Mouse (Mus musculus) testis, adult 2 months (tissue): ENCODE data around the gene Syvn1. TPM values are rescaled to one million over a fixed set of nuclear protein-coding genes. Genes with fewer than 3 reads are reported as not detected.

Experiments
- H3K27ac ChIP-seq: fragments of 200-500 bp; 2 replicates; pipeline ENCODE4 v1.5.1; 2012; ENCODE audit warnings: low read depth, low read length; ENCODE audit not compliant: control insufficient read depth, insufficient read depth
- H3K27me3 ChIP-seq: fragments of 200-500 bp; 2 replicates; pipeline ENCODE4 v1.6.1; 2012; ENCODE audit warnings: mild to moderate bottlenecking, low read length, moderate library complexity; ENCODE audit not compliant: control insufficient read depth, insufficient read depth
- H3K36me3 ChIP-seq: fragments of 200-500 bp; 2 replicates; pipeline ENCODE4 v1.6.1; 2012; ENCODE audit warnings: mild to moderate bottlenecking, low read length; ENCODE audit not compliant: control insufficient read depth, insufficient read depth
- H3K4me1 ChIP-seq: fragments of 200-500 bp; 2 replicates; pipeline ENCODE4 v1.6.1; 2012; ENCODE audit warnings: low read length; ENCODE audit not compliant: control insufficient read depth, insufficient read depth
- H3K4me3 ChIP-seq: fragments of 200-500 bp; 2 replicates; pipeline ENCODE4 v1.5.1; 2012; ENCODE audit warnings: low read depth, mild to moderate bottlenecking, low read length, moderate library complexity, mixed read lengths; ENCODE audit not compliant: control insufficient read depth
- CTCF ChIP-seq: fragments of 200-500 bp; IDR thresholded peaks from 2 replicates; pipeline ENCODE4 v1.5.1; 2012; ENCODE audit warnings: low read depth, mild to moderate bottlenecking, inconsistent platforms, low read length, moderate library complexity; ENCODE audit not compliant: control insufficient read depth, insufficient read depth, insufficient replicate concordance
- POLR2A ChIP-seq: fragments of 200-500 bp; IDR thresholded peaks from 2 replicates; pipeline ENCODE4 v1.6.1; 2012; ENCODE audit warnings: low read depth, mild to moderate bottlenecking, inconsistent platforms, low read length, moderate library complexity; ENCODE audit not compliant: control insufficient read depth
- polyA plus RNA-seq: library from polyadenylated mRNA; depleted of rRNA; stranded (reverse); fragments of >200 nt; gene quantifications from 2 replicates; pipeline ENCODE4 v1.2.3, GENCODE M21; 2012

Syvn1 gene
- polyA plus RNA-seq, 1 experiment, result 33.3 TPM

DNA sequence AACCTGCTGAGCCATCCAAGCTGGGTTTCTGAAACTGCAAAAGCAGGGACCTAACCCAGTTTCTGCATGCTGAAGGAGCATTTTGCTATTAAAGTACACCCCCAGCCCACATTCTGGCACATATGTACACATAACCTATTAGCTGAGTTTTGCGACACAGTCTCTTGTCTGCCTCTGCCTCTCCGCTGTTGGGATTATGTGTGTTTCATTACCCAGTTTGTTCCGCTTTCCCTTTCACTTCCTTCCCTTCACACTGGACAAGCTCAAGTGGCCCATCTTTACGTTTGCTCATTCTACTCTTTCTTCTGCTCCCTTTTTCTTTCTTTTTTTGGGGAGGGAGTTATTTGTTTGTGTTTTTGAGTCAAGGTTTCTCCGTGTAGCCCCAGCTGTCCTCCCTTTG lies 27.5 kb downstream of the Syvn1 start:
- no peak overlapping the region for H3K4me3 ChIP-seq
- no peaks in the 10 kb centered on the region; the same call in 1 of the 2 replicates for H3K36me3 ChIP-seq
- H3K27me3 ChIP-seq, result no peaks in the 10 kb centered on the region
- TF ChIP-seq CTCF, result no peak
- no peak for TF ChIP-seq POLR2A
- H3K4me1 ChIP-seq, result peaks cover 6% of the 10 kb centered on the region
- H3K27ac ChIP-seq, result no peak overlapping the region

DNA sequence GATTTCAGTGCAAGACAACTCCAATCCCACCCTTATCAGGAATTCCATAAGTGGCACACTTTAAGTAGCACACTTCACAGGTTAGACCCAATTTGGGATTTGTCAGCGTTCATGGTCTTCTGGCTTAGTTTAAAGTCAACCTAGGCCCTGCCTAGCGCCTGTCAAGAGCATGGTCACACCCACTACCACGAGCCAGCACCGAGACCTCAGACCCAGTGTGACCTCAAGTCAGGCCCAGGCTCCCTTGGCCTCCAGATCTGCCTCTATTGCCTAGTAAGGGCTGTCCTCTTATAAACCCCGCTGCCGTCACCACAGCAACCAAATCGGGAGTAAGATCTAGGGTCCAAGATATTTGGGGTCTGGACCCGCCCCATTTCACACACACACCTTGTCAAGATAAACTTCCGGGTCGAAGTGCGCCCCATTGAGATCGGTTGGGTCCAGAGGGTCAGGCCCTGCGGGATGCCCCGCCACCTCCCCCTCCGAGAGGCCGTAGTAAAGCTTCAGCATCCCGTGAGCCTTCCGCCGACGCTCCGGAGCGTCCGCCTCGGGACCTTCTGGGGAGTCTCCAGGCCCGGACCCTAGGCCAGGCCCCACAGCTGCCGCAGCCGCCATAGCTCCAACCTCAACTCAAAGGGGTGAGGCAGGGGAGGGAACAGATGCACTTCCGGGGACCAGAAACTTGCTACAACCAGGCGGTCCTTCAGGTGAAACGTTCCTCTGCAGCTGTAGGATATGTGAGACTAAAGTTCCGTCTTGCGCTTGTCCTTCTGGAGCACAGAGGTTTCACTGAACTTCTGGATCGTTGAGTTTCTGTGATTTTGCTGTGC lies 30.4 kb downstream of the Syvn1 start, which contains the start of gene Vps51:
Gene Vps51 (minus strand): TSS at position 668 of the 830 bp plus-strand sequence.
- H3K4me3 ChIP-seq, result peak within 1 kb of the TSS; percentile 85
- peaks cover 6% of the 10 kb centered on the region for H3K4me1 ChIP-seq
- H3K27me3 ChIP-seq, result no peaks in the 10 kb centered on the region
- H3K27ac ChIP-seq, result peak within 1 kb of the TSS; percentile 80
- TF ChIP-seq POLR2A (peak; percentile 78), CTCF (no peak)
- peaks cover 1% of the 10 kb centered on the region for H3K36me3 ChIP-seq

DNA sequence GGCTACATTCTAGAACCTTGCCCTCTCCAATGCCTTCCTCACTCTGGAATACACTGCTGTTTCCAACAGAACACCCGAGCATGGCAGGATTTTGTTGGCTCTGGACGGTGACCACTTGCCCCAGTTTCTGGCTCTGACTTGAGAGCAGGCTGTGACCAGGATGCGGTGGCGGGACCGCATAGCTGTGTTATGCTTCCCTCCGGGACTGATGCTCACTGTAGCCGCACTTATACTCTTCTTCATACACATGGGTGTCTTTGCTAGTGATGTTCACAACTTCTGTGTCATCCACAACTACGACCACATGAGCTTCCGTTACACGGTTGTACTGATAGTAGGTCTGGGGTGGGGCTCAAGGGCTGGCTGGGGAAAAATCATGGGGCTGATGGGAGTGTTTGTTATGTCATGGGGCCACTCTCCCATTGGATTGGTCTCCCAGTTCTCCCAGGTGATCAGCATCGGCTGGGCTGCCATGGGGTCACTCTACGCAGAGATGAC lies 33.7 kb downstream of the Syvn1 start, which contains the start of gene Tmem262:
Gene Tmem262 (plus strand): TSS at position 51 of the 498 bp plus-strand sequence.
- TF ChIP-seq POLR2A (peak; percentile 22; the same call in 1 of the 2 replicates), CTCF (no peak)
- Histone ChIP-seq H3K27me3 (no peaks in the 10 kb centered on the region), H3K36me3 (peaks cover 1% of the 10 kb centered on the region), H3K4me3 (peak within 1 kb of the TSS; percentile 88), H3K27ac (peak within 1 kb of the TSS; percentile 74), H3K4me1 (peaks cover 9% of the 10 kb centered on the region)

DNA sequence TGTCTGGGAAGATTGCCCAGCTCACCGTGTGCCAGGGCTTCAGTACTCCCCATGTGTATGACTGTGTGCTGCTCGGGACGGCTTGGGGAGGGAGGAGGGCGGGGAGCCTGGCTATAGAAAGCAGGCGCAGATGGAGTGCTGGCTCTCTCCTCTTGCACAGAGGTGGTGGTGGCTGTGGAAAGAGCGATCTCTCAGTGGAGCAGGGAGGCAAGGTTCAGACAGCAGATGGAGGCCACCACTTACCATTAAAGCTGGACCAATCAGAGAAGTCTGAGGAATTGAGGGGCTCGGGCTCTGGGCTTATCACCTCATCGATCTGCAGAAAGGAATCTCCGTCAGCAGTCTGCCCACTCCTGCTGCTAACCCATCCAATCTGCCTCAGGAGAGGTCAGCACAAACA lies 35.8 kb downstream of the Syvn1 start, which contains the start of gene Gm28374:
Gene Gm28374 (minus strand): TSS at position 101 of the 400 bp plus-strand sequence.
- Histone ChIP-seq H3K27me3 (no peaks in the 10 kb centered on the region), H3K27ac (no peak within 1 kb of the TSS), H3K4me1 (peaks cover 8% of the 10 kb centered on the region), H3K4me3 (peak within 1 kb of the TSS; percentile 88), H3K36me3 (peaks cover 1% of the 10 kb centered on the region)
- no peak for TF ChIP-seq CTCF
- no peak for TF ChIP-seq POLR2A

DNA sequence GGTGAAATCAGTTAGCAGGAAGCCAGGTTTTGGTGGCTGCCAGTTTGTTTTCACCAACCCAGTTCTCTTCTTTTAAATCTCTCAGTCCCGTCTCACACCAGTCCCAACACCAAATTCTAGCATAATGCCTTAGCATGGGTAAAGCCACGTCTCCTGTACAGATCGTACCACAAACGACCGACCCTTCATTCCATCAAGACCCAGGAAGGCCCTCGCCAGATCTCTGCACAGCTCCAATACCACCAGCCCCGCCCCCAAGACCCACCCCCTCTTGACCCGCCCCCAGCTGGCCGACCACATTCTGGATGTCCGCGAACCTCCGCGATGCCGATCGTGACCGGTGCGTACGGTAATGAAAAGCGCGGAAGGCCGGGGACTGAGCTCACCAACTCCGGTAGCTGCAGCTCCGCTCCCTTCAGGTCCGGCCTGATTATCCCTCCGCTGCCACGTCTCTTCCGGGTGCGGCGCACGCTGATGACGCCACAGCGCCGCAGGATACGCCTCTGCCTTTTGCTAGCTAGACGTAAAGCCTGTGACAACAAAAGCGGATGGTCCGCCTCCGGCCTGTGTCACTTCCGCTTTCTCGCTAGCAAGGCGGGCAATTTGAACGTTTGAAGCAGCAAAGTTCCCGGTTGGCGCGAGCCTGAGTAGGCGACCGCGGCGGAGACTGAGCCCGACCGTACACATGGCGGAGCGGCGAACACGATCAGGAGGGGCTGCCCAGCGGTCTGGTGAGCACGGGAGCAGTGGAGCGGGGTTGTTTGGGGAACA lies 38.3 kb downstream of the Syvn1 start, which contains the start of the genes Zfpl1 and Cdca5:
Gene Zfpl1 (minus strand): TSS at position 479 of the 771 bp plus-strand sequence.
Gene Cdca5 (plus strand): TSS at position 506 of the 771 bp plus-strand sequence.
- H3K4me1 ChIP-seq, result peaks cover 8% of the 10 kb centered on the region
- TF ChIP-seq POLR2A (peak; percentile 75), CTCF (no peak)
- peaks cover 2% of the 10 kb centered on the region for H3K36me3 ChIP-seq
- H3K27me3 ChIP-seq, result no peaks in the 10 kb centered on the region
- peak within 1 kb of the TSS; percentile 86 for H3K27ac ChIP-seq
- H3K4me3 ChIP-seq, result peak within 1 kb of the TSS; percentile 95

DNA sequence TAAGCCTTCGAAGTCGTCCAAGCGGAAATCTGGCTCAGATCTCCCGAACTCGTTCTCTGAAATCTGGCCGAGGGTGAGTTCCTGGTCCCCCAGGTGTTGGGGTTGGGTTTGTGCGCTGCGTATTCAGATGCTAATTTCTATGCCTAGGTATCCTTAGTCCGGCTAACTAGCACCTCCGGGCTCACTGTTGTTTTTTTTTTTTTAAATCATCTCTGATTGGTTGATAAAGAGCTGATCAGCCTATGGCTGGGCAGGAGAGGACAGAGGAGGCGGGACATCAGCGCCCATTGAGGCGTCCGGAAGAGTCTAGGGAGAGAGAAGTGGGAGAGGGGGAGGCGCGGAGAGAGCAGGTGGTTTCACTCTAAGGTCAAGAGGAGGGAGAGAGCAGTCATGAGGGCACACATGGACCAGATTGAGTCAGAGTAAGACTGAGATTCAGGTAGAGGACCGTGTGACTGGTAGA lies 39.1 kb downstream of the Syvn1 start:
- TF ChIP-seq CTCF (no peak), POLR2A (no peak)

More for the DNA sequence above, 39.1 kb downstream of the Syvn1 start:
- no peaks in the 10 kb centered on the region for H3K27me3 ChIP-seq
- H3K4me1 ChIP-seq, result peaks cover 8% of the 10 kb centered on the region
- peak overlapping the region; percentile 95 for H3K4me3 ChIP-seq
- peak overlapping the region; percentile 86 for H3K27ac ChIP-seq
- peaks cover 5% of the 10 kb centered on the region for H3K36me3 ChIP-seq
